10 mouse cellular contexts compared by ENCODE assay signal in genomic region chr12:29816761-29817160, GRCm38 (mm10).
A peak's percentile ranks its signal among the peaks of the same experiment; 100 is the strongest.
DNase-seq lines count a peak whose midpoint lies in the region; ATAC-seq lines count a peak whose summit lies in the region.
"Had no signal": no experiment of that assay in that cellular context is flagged by ENCODE, and none has a peak within 500 bp of the region (broad histone marks: within the 10 kb centered on the region; RNA-seq: fewer than 3 reads in every experiment).

No protein-coding gene starts in this region.

- no peak overlapping the region for H3K4me2 ChIP-seq in hindbrain, embryonic 13.5 days
- no peak overlapping the region for H3K4me2 ChIP-seq in hindbrain, embryonic 11.5 days (replicated peaks; ENCODE audit: low read depth, low read length)
- H3K4me2 ChIP-seq in midbrain, embryonic 11.5 days, result no peak overlapping the region
- H3K4me2 ChIP-seq: liver, embryonic 13.5 days had no signal

- no peaks in the 10 kb centered on the region for H3K27me3 ChIP-seq in hindbrain, embryonic 13.5 days
- H3K27me3 ChIP-seq in hindbrain, embryonic 11.5 days (ENCODE audit: control insufficient read depth, insufficient read depth, low read length), result no peaks in the 10 kb centered on the region
- no peaks in the 10 kb centered on the region for H3K27me3 ChIP-seq in midbrain, embryonic 11.5 days (ENCODE audit: control insufficient read depth, insufficient read depth, low read length)
- no peaks in the 10 kb centered on the region for H3K27me3 ChIP-seq in midbrain, embryonic 10.5 days (ENCODE audit: low read depth, poor library complexity, severe bottlenecking)
- H3K27me3 ChIP-seq: liver, embryonic 13.5 days had no signal

- peak; percentile 12; the same call in 1 of the 2 replicates for ATAC-seq in hindbrain, embryonic 13.5 days (ENCODE audit: low FRiP score)
- no peak for ATAC-seq in hindbrain, embryonic 11.5 days (ENCODE audit: low FRiP score)
- no peak for ATAC-seq in midbrain, embryonic 11.5 days (ENCODE audit: low FRiP score)

- H3K27ac ChIP-seq in hindbrain, embryonic 13.5 days, result peak overlapping the region; percentile 88
- no peak overlapping the region for H3K27ac ChIP-seq in hindbrain, embryonic 11.5 days (ENCODE audit: low read depth, low read length)
- no peak overlapping the region for H3K27ac ChIP-seq in midbrain, embryonic 11.5 days (ENCODE audit: low read depth, low read length)
- no peak overlapping the region for H3K27ac ChIP-seq in midbrain, embryonic 10.5 days (replicated peaks)
- H3K27ac ChIP-seq: liver, embryonic 13.5 days had no signal

- DNase-seq in hindbrain, embryonic 11.5 days (ENCODE audit: low spot score), result no peak
- peak; percentile 83 for DNase-seq in midbrain, embryonic 11.5 days (ENCODE audit: low spot score, missing footprints)
- DNase-seq in midbrain, embryonic 10.5 days (ENCODE audit: low spot score), result no peak
- peak; percentile 49 for DNase-seq in heart, postnatal 4 days
- DNase-seq in skeletal muscle tissue, adult 2 months (ENCODE audit: low read depth, low spot score), result peak; percentile 72
- no peak for DNase-seq in retina, postnatal 1 day
- DNase-seq: adrenal gland, postnatal 36 days; cerebellum, adult 11 months; liver, embryonic 13.5 days had no signal

- peaks cover 34% of the 10 kb centered on the region for H3K36me3 ChIP-seq in hindbrain, embryonic 13.5 days
- no peaks in the 10 kb centered on the region for H3K36me3 ChIP-seq in hindbrain, embryonic 11.5 days (ENCODE audit: control insufficient read depth, insufficient read depth, low read length)
- H3K36me3 ChIP-seq in midbrain, embryonic 11.5 days (ENCODE audit: control insufficient read depth, insufficient read depth, low read length), result no peaks in the 10 kb centered on the region
- H3K36me3 ChIP-seq in midbrain, embryonic 10.5 days, result no peaks in the 10 kb centered on the region
- H3K36me3 ChIP-seq: liver, embryonic 13.5 days had no signal

- peaks cover 42% of the 10 kb centered on the region for H3K4me1 ChIP-seq in hindbrain, embryonic 13.5 days (replicated peaks)
- no peaks in the 10 kb centered on the region; the same call in 1 of the 2 replicates for H3K4me1 ChIP-seq in hindbrain, embryonic 11.5 days (replicated peaks; ENCODE audit: control insufficient read depth, insufficient read depth, low read length)
- no peaks in the 10 kb centered on the region; the same call in 1 of the 2 replicates for H3K4me1 ChIP-seq in midbrain, embryonic 11.5 days (ENCODE audit: control insufficient read depth, insufficient read depth, low read length)
- H3K4me1 ChIP-seq in midbrain, embryonic 10.5 days, result peaks cover 26% of the 10 kb centered on the region
- H3K4me1 ChIP-seq: liver, embryonic 13.5 days had no signal

- H3K9ac ChIP-seq in hindbrain, embryonic 13.5 days, result no peak overlapping the region
- H3K9ac ChIP-seq in hindbrain, embryonic 11.5 days (ENCODE audit: low read depth, low read length), result no peak overlapping the region
- no peak overlapping the region for H3K9ac ChIP-seq in midbrain, embryonic 11.5 days (ENCODE audit: low read length)
- H3K9ac ChIP-seq: liver, embryonic 13.5 days had no signal

- H3K4me3 ChIP-seq in hindbrain, embryonic 13.5 days, result no peak overlapping the region
- no peak overlapping the region for H3K4me3 ChIP-seq in hindbrain, embryonic 11.5 days (ENCODE audit: low read depth, low read length)
- no peak overlapping the region for H3K4me3 ChIP-seq in midbrain, embryonic 11.5 days (ENCODE audit: low read depth, low read length)
- no peak overlapping the region for H3K4me3 ChIP-seq in midbrain, embryonic 10.5 days
- H3K4me3 ChIP-seq: liver, embryonic 13.5 days had no signal

- WGBS in hindbrain, embryonic 13.5 days, result 57% methylated on average over 6 of the region's 6 CpGs
- WGBS in hindbrain, embryonic 11.5 days, result 80% methylated on average over 6 of the region's 6 CpGs
- WGBS in midbrain, embryonic 11.5 days, result 84% methylated on average over 6 of the region's 6 CpGs
- 87% methylated on average over 6 of the region's 6 CpGs for WGBS in midbrain, embryonic 10.5 days

- no peaks in the 10 kb centered on the region for H3K9me3 ChIP-seq in hindbrain, embryonic 13.5 days
- H3K9me3 ChIP-seq in hindbrain, embryonic 11.5 days (ENCODE audit: control insufficient read depth, low read length), result no peaks in the 10 kb centered on the region
- no peaks in the 10 kb centered on the region for H3K9me3 ChIP-seq in midbrain, embryonic 11.5 days (ENCODE audit: control insufficient read depth, low read length)
- H3K9me3 ChIP-seq in midbrain, embryonic 10.5 days (replicated peaks), result no peaks in the 10 kb centered on the region
- H3K9me3 ChIP-seq: liver, embryonic 13.5 days had no signal

Comparison
In these comparisons a context has a peak if more than half of its experiments do, and no peak if none do; other contexts are left out.
1. DNase-seq: peak in midbrain, embryonic 11.5 days (single experiment), heart, postnatal 4 days (single experiment) and skeletal muscle tissue, adult 2 months (single experiment); none in hindbrain, embryonic 11.5 days (single experiment), midbrain, embryonic 10.5 days (single experiment) and retina, postnatal 1 day (single experiment).